Mouse (Mus musculus) liver, embryonic 14.5 days (tissue): ENCODE results near the gene Gdf2. TPM values are rescaled to one million over a fixed set of nuclear protein-coding genes. Genes with fewer than 3 reads are reported as not detected.
A peak's percentile ranks its signal among the peaks of the same experiment; 100 is the strongest.

Experiments used
- ATAC-seq: fragments of 200-750 bp; cut with Nextera tagmentation; 2 replicates; pipeline ENCODE4 v1.8.0; 2017; ENCODE audit warnings: moderate number of reproducible peaks, mild to moderate bottlenecking, moderate library complexity; ENCODE audit not compliant: insufficient read depth
- DNase-seq, 3 experiments: peaks; one replicate each; pipeline ENCODE4 v3.0.0-alpha.2; 2012 to 2013; ENCODE audit warnings: low read depth in 3 of 3, low spot score in 3 of 3
- H3K27ac ChIP-seq: fragments of 300-500 bp; sonication (generic); 2 replicates; pipeline ENCODE4 v1.5.1; 2014; ENCODE audit warnings: moderate library complexity, mild to moderate bottlenecking, control low read depth, inconsistent platforms
- H3K27me3 ChIP-seq: fragments of 300-500 bp; sonication (generic); 2 replicates; pipeline ENCODE4 v1.6.1; 2014; ENCODE audit warnings: mild to moderate bottlenecking, low read length, moderate library complexity; ENCODE audit not compliant: control insufficient read depth, insufficient read depth
- H3K36me3 ChIP-seq: fragments of 300-500 bp; sonication (generic); replicated peaks from 2 replicates; pipeline ENCODE4 v1.6.1; 2014; ENCODE audit warnings: low read depth; ENCODE audit not compliant: control insufficient read depth, insufficient read depth
- H3K4me1 ChIP-seq, 2 experiments: fragments of 200-500 bp in 1 of 2; fragments of 300-500 bp in 1 of 2; sonication (generic) in 1 of 2; replicated peaks; 2 replicates each; pipeline ENCODE4 v1.6.1; 2012 to 2014; ENCODE audit warnings: antibody characterized with exemption in 1 of 2, inconsistent platforms in 1 of 2, low read length in 1 of 2; ENCODE audit not compliant: control insufficient read depth in 2 of 2, insufficient read depth in 2 of 2
- H3K4me2 ChIP-seq: fragments of 300-500 bp; sonication (generic); 2 replicates; pipeline ENCODE4 v1.6.1; 2014; ENCODE audit warnings: low read depth, mild to moderate bottlenecking, control low read depth, moderate library complexity
- H3K4me3 ChIP-seq, 2 experiments: fragments of 200-500 bp in 1 of 2; fragments of 300-500 bp in 1 of 2; sonication (generic) in 1 of 2; 2 replicates each; pipeline ENCODE4 v1.5.1; 2012 to 2014; ENCODE audit warnings: low read depth in 2 of 2, low read length in 2 of 2, mild to moderate bottlenecking in 2 of 2, control low read depth in 1 of 2, inconsistent platforms in 1 of 2, moderate library complexity in 1 of 2; ENCODE audit not compliant: insufficient read depth in 1 of 2
- H3K9ac ChIP-seq: fragments of 300-500 bp; sonication (generic); replicated peaks from 2 replicates; pipeline ENCODE4 v1.6.1; 2014; ENCODE audit warnings: mild to moderate bottlenecking, control low read depth, moderate library complexity
- H3K9me3 ChIP-seq: fragments of 300-500 bp; sonication (generic); 2 replicates; pipeline ENCODE4 v1.6.1; 2016; ENCODE audit warnings: low read length, mixed read lengths; ENCODE audit not compliant: control insufficient read depth
- CTCF ChIP-seq: IDR thresholded peaks from 2 replicates; pipeline ENCODE4 v1.5.1; 2016; ENCODE audit warnings: antibody characterized with exemption, low read depth, control low read depth
- EP300 ChIP-seq: IDR thresholded peaks from 2 replicates; pipeline ENCODE4 v1.6.1; 2016; ENCODE audit warnings: antibody characterized with exemption, low read depth
- WGBS: fragments of 180-500 bp; shearing (Covaris S2); extraction: QIAGEN DNeasy Blood & Tissue Kit; methylation state at CpG from one replicate; pipeline ENCODE4 v1.1.7; 2014; ENCODE audit not compliant: insufficient replicate concordance; 5-methylcytosine and 5-hydroxymethylcytosine counted together
- polyA plus RNA-seq, 2 experiments: library from polyadenylated mRNA; depleted of rRNA in 1 of 2; stranded (reverse) in 1 of 2; unstranded in 1 of 2; fragments of >200 nt; fragmentation: Nextera tagmentation in 1 of 2; extraction: Ambion mirVana in 1 of 2; gene quantifications; 2 replicates each; pipeline versions ENCODE4 v1.2.1 to v1.2.3; 2012 to 2014

The Gdf2 gene
- polyA plus RNA-seq, 2 experiments = 4.1 to 6.6 TPM

GRCm38 (mm10) chr14:33965675-33966074 is 24.8 kb downstream of the Gdf2 start:
- WGBS = 53% methylated on average over 7 of the region's 7 CpGs
- DNase-seq = no peak
- H3K4me2 ChIP-seq = no peak overlapping the region
- H3K4me3 ChIP-seq = no peak overlapping the region
- no peaks in the 10 kb centered on the region for H3K27me3 ChIP-seq
- no peaks in the 10 kb centered on the region for H3K4me1 ChIP-seq
- no peaks in the 10 kb centered on the region for H3K36me3 ChIP-seq
- H3K27ac ChIP-seq = no peak overlapping the region
- ATAC-seq = no peak
- H3K9me3 ChIP-seq = no peaks in the 10 kb centered on the region
- TF ChIP-seq EP300 (no peak), CTCF (peak; percentile 33; the same call in 1 of the 2 replicates)
- H3K9ac ChIP-seq = no peak overlapping the region

GRCm38 (mm10) chr14:33972679-33973078 is 31.8 kb downstream of the Gdf2 start:
- no peak overlapping the region for H3K27ac ChIP-seq
- H3K4me3 ChIP-seq = no peak overlapping the region
- H3K9me3 ChIP-seq = no peaks in the 10 kb centered on the region
- DNase-seq (no peak), ATAC-seq (no peak)
- no peaks in the 10 kb centered on the region for H3K27me3 ChIP-seq
- H3K4me2 ChIP-seq = no peak overlapping the region
- no peak for TF ChIP-seq EP300
- peak; percentile 52; the same call in 1 of the 2 replicates for TF ChIP-seq CTCF
- H3K36me3 ChIP-seq = no peaks in the 10 kb centered on the region
- WGBS = 40% methylated on average over 7 of the region's 7 CpGs
- H3K9ac ChIP-seq = no peak overlapping the region
- no peaks in the 10 kb centered on the region for H3K4me1 ChIP-seq

- no peaks in the 10 kb centered on the region for H3K36me3 ChIP-seq
- H3K9ac ChIP-seq = no peak overlapping the region
- H3K4me2 ChIP-seq = no peak overlapping the region
- no peaks in the 10 kb centered on the region for H3K4me1 ChIP-seq
- 55% methylated on average over 5 of the region's 5 CpGs for WGBS
- no peak for TF ChIP-seq EP300
- no peak for TF ChIP-seq CTCF
- DNase-seq (no peak), ATAC-seq (no peak)
- no peaks in the 10 kb centered on the region for H3K27me3 ChIP-seq
- H3K4me3 ChIP-seq = no peak overlapping the region
- H3K27ac ChIP-seq = no peak overlapping the region
- H3K9me3 ChIP-seq = no peaks in the 10 kb centered on the region
Observed at GRCm38 (mm10) chr14:33974752-33975151, 33.9 kb downstream of the Gdf2 start.

GRCm38 (mm10) chr14:33977748-33978147 is 36.9 kb downstream of the Gdf2 start:
- TF ChIP-seq CTCF (no peak), EP300 (no peak)
- no peak for DNase-seq
- no peaks in the 10 kb centered on the region for H3K9me3 ChIP-seq
- H3K36me3 ChIP-seq = no peaks in the 10 kb centered on the region
- H3K4me2 ChIP-seq = no peak overlapping the region
- H3K4me1 ChIP-seq = no peaks in the 10 kb centered on the region
- no peak overlapping the region for H3K9ac ChIP-seq
- H3K27me3 ChIP-seq = no peaks in the 10 kb centered on the region
- no peak overlapping the region for H3K4me3 ChIP-seq
- no peak overlapping the region for H3K27ac ChIP-seq
- no peak for ATAC-seq
- WGBS = 35% methylated on average over 7 of the region's 7 CpGs

GRCm38 (mm10) chr14:33978604-33979059 is 37.8 kb downstream of the Gdf2 start, which contains the start of gene Zfp488:
TSS of gene Zfp488 (minus strand) at chr14:33978764.
- Histone ChIP-seq H3K27me3 (no peaks in the 10 kb centered on the region), H3K27ac (no peak within 1 kb of the TSS), H3K9me3 (no peaks in the 10 kb centered on the region), H3K4me2 (no peak within 1 kb of the TSS), H3K4me1 (no peaks in the 10 kb centered on the region), H3K9ac (no peak within 1 kb of the TSS), H3K36me3 (no peaks in the 10 kb centered on the region), H3K4me3 (no peak within 1 kb of the TSS)
- ATAC-seq (no peak), DNase-seq (no peak)
- TF ChIP-seq CTCF (no peak), EP300 (no peak)
- WGBS = 4% methylated on average over 25 of the region's 25 CpGs
